Mouse (Mus musculus): ENCODE data around the gene Kcmf1. TPM values are rescaled to one million over a fixed set of nuclear protein-coding genes. Genes with fewer than 3 reads are reported as not detected.

Gene Kcmf1
- polyA plus RNA-seq, 1 experiment: 91.5 TPM

GRCm38 (mm10) chr6:72929795-72930398 lies 30.1 kb upstream of the Kcmf1 start:
- H3K36me3 ChIP-seq (replicated peaks; ENCODE audit: low read length): no peaks in the 10 kb centered on the region
- H3K27me3 ChIP-seq (replicated peaks): no peaks in the 10 kb centered on the region
- TF ChIP-seq GATA1 (IDR thresholded peaks at IDR 0.05; ENCODE audit: borderline replicate concordance, low read length): no peak
- TF ChIP-seq FLI1 (IDR thresholded peaks at IDR 0.05; ENCODE audit: low read length): no peak
- no peak overlapping the region for H3K4me3 ChIP-seq (replicated peaks)
- peaks cover 5% of the 10 kb centered on the region for H3K9me3 ChIP-seq
- peaks cover 13% of the 10 kb centered on the region for H3K4me1 ChIP-seq

- Histone ChIP-seq H3K4me1 (peaks cover 8% of the 10 kb centered on the region), H3K4me3 (replicated peaks) (no peak overlapping the region), H3K9me3 (peaks cover 15% of the 10 kb centered on the region), H3K27me3 (replicated peaks) (no peaks in the 10 kb centered on the region), H3K36me3 (replicated peaks; ENCODE audit: low read length) (no peaks in the 10 kb centered on the region)
- no peak for TF ChIP-seq FLI1 (IDR thresholded peaks at IDR 0.05; ENCODE audit: low read length)
- no peak for TF ChIP-seq GATA1 (IDR thresholded peaks at IDR 0.05; ENCODE audit: borderline replicate concordance, low read length)
Observed at GRCm38 (mm10) chr6:72926755-72927482, 27.1 kb upstream of the Kcmf1 start.

- Histone ChIP-seq H3K4me1 (peaks cover 8% of the 10 kb centered on the region), H3K9me3 (peaks cover 17% of the 10 kb centered on the region), H3K36me3 (replicated peaks; ENCODE audit: low read length) (no peaks in the 10 kb centered on the region), H3K4me3 (replicated peaks) (no peak overlapping the region), H3K27me3 (replicated peaks) (no peaks in the 10 kb centered on the region)
- TF ChIP-seq GATA1 (IDR thresholded peaks at IDR 0.05; ENCODE audit: borderline replicate concordance, low read length) (no peak), FLI1 (IDR thresholded peaks at IDR 0.05; ENCODE audit: low read length) (no peak)
Observed at GRCm38 (mm10) chr6:72926031-72926430, 26.3 kb upstream of the Kcmf1 start.

GRCm38 (mm10) chr6:72923381-72923780 lies 23.6 kb upstream of the Kcmf1 start:
- H3K27me3 ChIP-seq (replicated peaks): peaks cover 3% of the 10 kb centered on the region
- peaks cover 12% of the 10 kb centered on the region for H3K4me1 ChIP-seq
- no peak for TF ChIP-seq GATA1 (IDR thresholded peaks at IDR 0.05; ENCODE audit: borderline replicate concordance, low read length)
- TF ChIP-seq FLI1 (IDR thresholded peaks at IDR 0.05; ENCODE audit: low read length): no peak
- H3K4me3 ChIP-seq (replicated peaks): no peak overlapping the region
- peaks cover 20% of the 10 kb centered on the region for H3K9me3 ChIP-seq
- H3K36me3 ChIP-seq (replicated peaks; ENCODE audit: low read length): no peaks in the 10 kb centered on the region

GRCm38 (mm10) chr6:72921081-72921480 lies 21.3 kb upstream of the Kcmf1 start:
- Histone ChIP-seq H3K4me1 (0 out of 2 replicates have a peak, but pooled peaks cover 4% of the 10 kb centered on the region), H3K27me3 (replicated peaks) (peaks cover 6% of the 10 kb centered on the region), H3K36me3 (replicated peaks; ENCODE audit: low read length) (no peaks in the 10 kb centered on the region), H3K4me3 (replicated peaks) (no peak overlapping the region), H3K9me3 (peaks cover 20% of the 10 kb centered on the region)
- TF ChIP-seq GATA1 (IDR thresholded peaks at IDR 0.05; ENCODE audit: borderline replicate concordance, low read length): no peak

- H3K27me3 ChIP-seq (replicated peaks): peaks cover 9% of the 10 kb centered on the region
- H3K9me3 ChIP-seq: peaks cover 10% of the 10 kb centered on the region
- H3K4me1 ChIP-seq: 0 out of 2 replicates have a peak, but pooled peaks cover 4% of the 10 kb centered on the region
- H3K4me3 ChIP-seq (replicated peaks): no peak overlapping the region
- no peaks in the 10 kb centered on the region for H3K36me3 ChIP-seq (replicated peaks; ENCODE audit: low read length)
- TF ChIP-seq FLI1 (IDR thresholded peaks at IDR 0.05; ENCODE audit: low read length) (no peak), GATA1 (IDR thresholded peaks at IDR 0.05; ENCODE audit: borderline replicate concordance, low read length) (no peak)
Observed at GRCm38 (mm10) chr6:72918510-72919033, 18.8 kb upstream of the Kcmf1 start.

- Histone ChIP-seq H3K36me3 (replicated peaks; ENCODE audit: low read length) (no peaks in the 10 kb centered on the region), H3K9me3 (peaks cover 6% of the 10 kb centered on the region), H3K4me1 (0 out of 2 replicates have a peak, but pooled peaks cover 6% of the 10 kb centered on the region), H3K27me3 (replicated peaks) (peaks cover 18% of the 10 kb centered on the region), H3K4me3 (replicated peaks) (no peak overlapping the region)
- TF ChIP-seq GATA1 (IDR thresholded peaks at IDR 0.05; ENCODE audit: borderline replicate concordance, low read length) (no peak), FLI1 (IDR thresholded peaks at IDR 0.05; ENCODE audit: low read length) (no peak)
Observed at GRCm38 (mm10) chr6:72916330-72916729, 16.6 kb upstream of the Kcmf1 start.

- H3K36me3 ChIP-seq (replicated peaks; ENCODE audit: low read length): no peaks in the 10 kb centered on the region
- TF ChIP-seq GATA1 (IDR thresholded peaks at IDR 0.05; ENCODE audit: borderline replicate concordance, low read length) (no peak), FLI1 (IDR thresholded peaks at IDR 0.05; ENCODE audit: low read length) (no peak)
- H3K27me3 ChIP-seq (replicated peaks): peaks cover 19% of the 10 kb centered on the region
- 0 out of 2 replicates have a peak, but pooled peaks cover 7% of the 10 kb centered on the region for H3K4me1 ChIP-seq
- no peak overlapping the region for H3K4me3 ChIP-seq (replicated peaks)
- H3K9me3 ChIP-seq: peaks cover 5% of the 10 kb centered on the region
Observed at GRCm38 (mm10) chr6:72914087-72914749, 14.4 kb upstream of the Kcmf1 start.

GRCm38 (mm10) chr6:72911261-72911660 lies 11.5 kb upstream of the Kcmf1 start:
- TF ChIP-seq GATA1 (IDR thresholded peaks at IDR 0.05; ENCODE audit: borderline replicate concordance, low read length) (no peak), FLI1 (IDR thresholded peaks at IDR 0.05; ENCODE audit: low read length) (no peak)
- H3K9me3 ChIP-seq: peaks cover 5% of the 10 kb centered on the region
- peaks cover 32% of the 10 kb centered on the region for H3K27me3 ChIP-seq (replicated peaks)
- H3K36me3 ChIP-seq (replicated peaks; ENCODE audit: low read length): no peaks in the 10 kb centered on the region
- H3K4me1 ChIP-seq: 0 out of 2 replicates have a peak, but pooled peaks cover 4% of the 10 kb centered on the region
- no peak overlapping the region for H3K4me3 ChIP-seq (replicated peaks)

Data from megakaryocyte, embryonic 14.5 days (primary cell).